Mouse (Mus musculus) embryonic stem cell, embryonic (primary cell): ENCODE results near the gene Nsun3.
"Not testable (repeated sequence)": the region's sequence is repeated elsewhere in the genome, so short reads cannot be mapped to it uniquely, and the experiment has no call there.

ENCODE experiments used
- CTCF ChIA-PET, 4 experiments: fragments of 300-600 bp in 2 of 4; fragments of 350-600 bp in 2 of 4; sonication (Branson Sonifier 250); formaldehyde crosslinking; loops; one replicate each; lab custom pipeline; 2022; ENCODE audit warnings: inconsistent platforms in 2 of 4; lab: Charles Lee
- POLR2A ChIA-PET, 4 experiments: fragments of 300-600 bp in 2 of 4; fragments of 350-600 bp in 2 of 4; sonication (Branson Sonifier 250); formaldehyde crosslinking; loops; one replicate each; lab custom pipeline; 2022; ENCODE audit warnings: antibody characterized with exemption in 4 of 4, inconsistent platforms in 1 of 4; lab: Charles Lee

The Nsun3 gene

DNA sequence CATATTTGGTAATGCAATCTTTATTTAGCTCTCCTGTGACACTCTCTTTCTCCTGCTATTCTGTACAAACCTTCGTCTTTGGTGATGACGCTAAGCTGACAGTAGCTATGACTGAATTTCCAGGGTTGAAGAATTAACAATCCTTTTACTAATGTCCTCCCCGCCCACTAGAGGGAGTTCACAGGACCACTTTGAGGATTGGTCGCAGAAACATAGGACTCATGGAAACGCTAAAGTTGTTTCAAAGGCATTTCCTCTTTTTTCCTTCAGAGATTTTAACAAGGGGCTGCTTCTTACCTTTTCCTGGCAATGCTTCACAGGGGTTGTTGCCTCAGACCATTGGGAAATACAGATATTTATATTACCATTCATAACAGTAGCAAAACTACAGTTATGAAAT lies 4.4 kb downstream of the Nsun3 start:
- POLR2A ChIA-PET = interaction anchor here in 1 of 4 experiments (0.9 kb wide), 1 partner anchor 24 kb away, joined by 3 read pairs; no protein-coding TSS in a partner anchor
- CTCF ChIA-PET = interaction anchor here in 1 of 4 experiments (1.7 kb wide), 1 partner anchor 50 kb away, joined by 4 read pairs; no protein-coding TSS in a partner anchor

GRCm38 (mm10) chr16:62778282-62778681 lies 8.3 kb downstream of the Nsun3 start:
- ChIA-PET POLR2A (interaction anchor here in 2 of 4 experiments (0.9 to 2.2 kb wide), 4 partner anchors 9 to 54 kb away, joined by 3 to 12 read pairs (median 5); partner anchors contain the start of gene Nsun3 (in 2 of the 2)), CTCF (no interaction called here)

DNA sequence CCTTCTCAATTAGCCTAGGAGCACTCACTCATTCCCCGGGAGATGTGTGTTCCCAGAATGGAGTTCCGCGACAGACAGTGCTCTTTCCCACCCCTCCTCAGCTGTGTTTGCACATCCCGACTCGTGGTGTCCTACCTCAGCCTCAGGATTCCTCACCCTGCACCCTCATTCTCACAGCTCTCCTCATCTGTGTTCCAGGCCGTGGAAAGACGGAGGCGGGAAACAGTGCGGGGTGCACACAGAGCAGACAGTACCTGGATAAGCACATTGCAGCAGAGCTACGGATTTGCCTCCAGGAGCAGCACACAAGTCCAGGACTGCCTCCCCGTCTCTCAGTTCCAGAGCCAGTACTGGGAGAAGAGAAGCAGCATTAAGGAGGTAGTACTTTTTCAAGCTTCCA lies 10.6 kb downstream of the Nsun3 start:
- CTCF ChIA-PET = interaction anchor here in 1 of 4 experiments (0.6 kb wide), 1 partner anchor 125 kb away, joined by 3 read pairs; no protein-coding TSS in a partner anchor

GRCm38 (mm10) chr16:62773462-62773861 lies 13.2 kb downstream of the Nsun3 start:
- POLR2A ChIA-PET = interaction anchor here in 1 of 4 experiments (1.1 kb wide), 1 partner anchor 13 kb away, joined by 3 read pairs; the partner anchor contains the start of gene Nsun3
- CTCF ChIA-PET = no interaction called here

More for the DNA sequence above, 10.6 kb downstream of the Nsun3 start:
- POLR2A ChIA-PET = interaction anchor here in 2 of 4 experiments (1.2 to 1.3 kb wide), 2 partner anchors 11 kb away, joined by 4 to 5 read pairs; partner anchors contain the start of gene Nsun3 (in 2 of the 2)

GRCm38 (mm10) chr16:62758340-62758739 lies 28.3 kb downstream of the Nsun3 start:
- ChIA-PET CTCF (interaction anchor here in 2 of 4 experiments (1.1 kb wide), 2 partner anchors 68 kb away, joined by 4 to 7 read pairs; no protein-coding TSS in a partner anchor), POLR2A (interaction anchor here in 3 of 4 experiments (0.6 to 1.3 kb wide), 8 partner anchors 8 to 89 kb away, joined by 3 to 10 read pairs (median 3); partner anchors contain the start of genes Nsun3 (in 2 of the 3) and Arl13b (in 1 of the 3))

DNA sequence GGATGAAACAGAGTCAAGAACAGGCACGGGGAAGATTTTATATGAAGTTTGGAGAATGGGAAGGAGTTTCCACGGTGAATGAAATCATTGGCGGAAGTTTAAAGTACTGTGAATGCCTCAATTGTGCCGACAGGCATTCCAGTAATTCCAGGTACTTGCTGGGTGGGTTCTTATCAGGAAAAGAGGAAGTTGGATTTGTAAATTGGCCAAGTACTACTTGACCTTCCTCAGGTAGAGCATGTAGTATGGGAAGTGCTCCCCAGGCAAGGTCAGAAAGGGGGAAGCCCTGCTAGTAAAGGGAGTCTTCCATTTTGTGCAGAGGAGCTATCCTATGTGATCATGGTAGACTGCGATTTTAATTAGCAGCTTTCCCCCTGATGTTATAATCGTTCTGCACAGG lies 31.3 kb downstream of the Nsun3 start:
- ChIA-PET POLR2A (no interaction called here), CTCF (no interaction called here)

DNA sequence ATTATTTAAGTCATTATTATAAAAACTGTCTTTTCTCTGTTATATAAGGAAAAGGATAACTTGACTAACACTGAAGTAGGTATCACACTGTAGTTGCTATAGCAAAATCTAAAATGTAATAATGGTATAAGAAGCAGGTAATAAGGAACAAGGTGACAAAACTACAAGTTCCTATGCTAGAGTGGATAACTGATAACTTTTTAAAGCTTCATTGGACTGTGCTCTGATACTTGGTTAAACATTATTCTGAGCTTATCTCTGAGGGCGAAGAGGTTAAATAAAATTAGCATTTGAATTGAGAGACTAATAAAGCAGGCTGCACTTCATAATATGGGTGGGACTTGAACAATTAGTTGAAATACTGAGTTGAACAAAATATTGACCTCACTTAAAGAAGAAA lies 33.0 kb downstream of the Nsun3 start:
- ChIA-PET CTCF (no interaction called here), POLR2A (no interaction called here)

DNA sequence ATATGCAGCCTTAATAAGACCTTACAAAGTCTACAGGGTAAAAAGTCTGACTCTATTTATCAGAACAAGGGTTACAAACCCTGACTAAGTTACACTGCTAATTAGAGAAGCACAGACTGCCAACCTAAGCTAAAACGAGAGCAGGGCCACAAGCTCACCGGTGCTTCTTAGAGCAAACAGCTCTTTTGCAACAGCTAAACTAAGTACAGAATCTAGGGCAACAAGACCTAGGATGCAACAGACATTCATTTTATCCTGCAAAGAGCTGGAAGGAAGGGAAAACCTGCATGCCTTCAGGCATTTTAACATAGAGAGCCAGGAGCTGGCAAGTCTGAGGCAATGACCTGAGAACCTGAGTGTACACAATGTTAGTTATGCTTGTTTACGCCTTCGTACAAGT lies 33.5 kb downstream of the Nsun3 start:
- ChIA-PET POLR2A (no interaction called here), CTCF (no interaction called here)

GRCm38 (mm10) chr16:62745875-62746274 lies 40.7 kb downstream of the Nsun3 start:
- ChIA-PET CTCF (no interaction called here), POLR2A (no interaction called here)

DNA sequence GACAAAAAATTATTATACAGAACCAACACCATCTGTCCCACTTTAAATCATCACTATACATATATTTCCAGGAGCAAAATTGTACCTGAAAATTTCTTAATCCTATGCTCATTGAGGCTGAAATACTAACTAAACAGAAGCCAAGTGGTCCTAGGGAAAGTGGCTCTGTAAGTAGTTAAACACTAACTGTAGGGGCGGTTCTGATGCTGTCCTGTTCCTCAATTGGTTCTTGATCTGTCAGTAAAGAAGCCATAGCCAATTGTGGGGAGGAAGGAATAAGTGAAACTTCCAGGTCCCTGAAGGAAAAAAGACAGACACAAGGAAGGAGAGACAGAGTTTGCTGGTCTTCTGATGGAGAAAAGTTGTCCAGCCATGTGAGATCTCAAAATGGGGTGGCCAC lies 52.3 kb downstream of the Nsun3 start:
- CTCF ChIA-PET = no interaction called here

GRCm38 (mm10) chr16:62730291-62730690 lies 56.3 kb downstream of the Nsun3 start:
- POLR2A ChIA-PET = no interaction called here
- CTCF ChIA-PET = no interaction called here

More for the DNA sequence above, 52.3 kb downstream of the Nsun3 start:
- POLR2A ChIA-PET = no interaction called here

DNA sequence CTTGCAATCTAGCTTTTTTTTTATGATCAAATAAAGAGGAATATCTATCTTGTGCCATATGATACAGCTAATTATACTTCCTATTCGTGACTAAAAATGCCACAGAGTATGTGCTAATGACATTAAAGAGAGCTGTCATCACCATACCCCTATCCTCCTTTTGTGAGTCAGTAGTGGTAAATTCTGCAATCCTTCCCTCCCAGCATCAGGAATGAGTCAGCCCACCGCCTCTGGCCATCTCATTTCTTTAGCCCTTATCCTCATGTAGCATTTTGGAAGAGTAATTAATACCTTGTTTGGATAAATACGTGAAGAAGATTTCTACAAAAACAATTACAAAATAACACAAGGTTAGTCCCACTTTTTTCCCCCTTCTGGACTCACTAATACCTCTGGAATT lies 56.8 kb downstream of the Nsun3 start:
- POLR2A ChIA-PET = no interaction called here
- CTCF ChIA-PET = interaction anchor here in 1 of 4 experiments (0.7 kb wide), 1 partner anchor 96 kb away, joined by 3 read pairs; no protein-coding TSS in a partner anchor

GRCm38 (mm10) chr16:62718255-62718654 lies 68.4 kb downstream of the Nsun3 start:
- POLR2A ChIA-PET, CTCF ChIA-PET: not testable (repeated sequence)

GRCm38 (mm10) chr16:62690436-62690835 lies 96.2 kb downstream of the Nsun3 start:
- CTCF ChIA-PET = no interaction called here
- POLR2A ChIA-PET = no interaction called here

DNA sequence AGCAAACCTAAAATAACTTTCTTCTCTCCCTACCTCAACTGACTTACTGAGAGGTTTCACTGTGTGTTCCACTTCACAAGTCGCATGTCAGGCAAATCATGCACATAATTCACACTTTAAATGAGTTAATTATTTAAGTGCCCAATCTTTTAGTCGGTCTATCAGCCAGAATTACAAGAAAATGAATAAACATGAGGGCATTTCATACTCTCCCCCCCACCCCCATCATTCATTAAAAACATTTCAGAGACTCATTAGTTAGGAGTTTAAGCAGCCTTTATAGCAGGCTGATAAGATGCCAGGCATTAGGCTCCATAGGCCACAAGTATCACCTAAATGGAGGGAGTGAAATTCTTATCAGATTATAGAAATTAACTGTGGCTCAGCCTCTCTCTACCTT lies 100.5 kb downstream of the Nsun3 start:
- ChIA-PET POLR2A (no interaction called here), CTCF (no interaction called here)

DNA sequence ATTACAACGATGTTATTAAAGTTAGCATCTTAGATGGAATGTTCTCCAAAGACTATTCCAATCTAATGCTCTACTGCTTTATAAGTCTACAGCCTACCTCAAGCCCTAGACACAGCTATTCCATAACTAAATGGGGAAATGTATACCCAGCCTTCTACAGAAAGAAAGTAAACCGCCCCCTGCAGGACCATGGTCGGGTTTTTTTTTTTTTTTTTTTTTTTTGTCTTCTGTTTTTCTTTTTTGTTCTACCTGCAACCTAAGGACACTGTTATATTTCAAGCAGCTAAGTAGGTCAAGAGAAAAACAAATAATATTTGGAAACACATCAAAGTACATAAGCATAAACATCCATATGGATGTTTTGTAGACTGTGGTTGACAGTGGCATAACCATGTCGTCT lies 101.1 kb downstream of the Nsun3 start:
- ChIA-PET POLR2A (no interaction called here), CTCF (interaction anchor here in 2 of 4 experiments (0.7 kb wide), 2 partner anchors 25 to 76 kb away, joined by 4 read pairs; no protein-coding TSS in a partner anchor)
